Mouse (Mus musculus) urinary bladder, postnatal 4 days (tissue): Measurements from ENCODE around the gene Cntn4.

Experiments used
- DNase-seq, 2 experiments: peaks; one replicate each; pipeline ENCODE4 v3.0.0; 2021 to 2022; ENCODE audit warnings: low spot score in 2 of 2

Cntn4 gene

DNA sequence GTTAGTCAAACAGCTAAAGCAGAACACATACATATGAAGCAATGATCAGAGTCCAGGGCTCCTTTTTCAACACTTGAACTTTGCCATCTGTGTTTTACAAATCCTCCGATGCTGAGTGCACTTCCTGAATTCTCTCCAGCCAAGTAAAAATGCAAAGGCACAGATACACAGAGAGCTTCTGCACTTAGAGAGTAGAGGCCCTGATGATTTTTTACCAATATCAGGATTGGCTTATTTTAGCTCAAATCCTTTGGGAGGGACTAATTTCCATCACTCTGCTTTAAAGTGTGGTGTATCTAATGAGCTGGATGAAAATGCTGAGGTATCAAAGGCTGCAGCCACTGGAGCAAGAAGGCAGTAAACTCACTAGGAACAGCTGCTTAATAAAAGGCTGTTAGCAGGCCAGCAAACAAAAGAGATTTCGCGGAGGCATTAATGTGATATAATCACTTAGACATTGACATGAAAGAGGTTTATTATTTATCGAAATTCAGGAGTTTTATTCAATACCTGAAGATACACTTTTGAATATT lies 400.7 kb downstream of the Cntn4 start:
- DNase-seq: no peak

DNA sequence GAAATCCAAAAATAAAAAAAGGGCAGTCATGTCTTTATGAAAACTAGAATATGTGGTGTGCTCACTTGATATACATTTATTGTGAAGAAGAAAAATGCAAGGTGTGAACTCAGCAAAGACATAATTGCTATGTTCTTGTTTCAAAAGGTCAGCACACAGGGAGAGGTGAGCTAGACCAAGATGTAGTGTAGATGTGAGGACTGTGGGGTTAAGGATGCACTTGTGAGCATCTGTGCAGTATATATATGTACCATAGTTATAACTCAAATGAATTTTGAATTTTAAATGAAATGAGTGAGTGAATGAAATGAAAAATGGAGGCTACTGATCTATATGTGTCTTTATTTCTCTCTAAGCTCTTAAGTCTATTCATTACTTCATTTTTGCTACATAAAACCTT lies 401.2 kb downstream of the Cntn4 start:
- DNase-seq: no peak

DNA sequence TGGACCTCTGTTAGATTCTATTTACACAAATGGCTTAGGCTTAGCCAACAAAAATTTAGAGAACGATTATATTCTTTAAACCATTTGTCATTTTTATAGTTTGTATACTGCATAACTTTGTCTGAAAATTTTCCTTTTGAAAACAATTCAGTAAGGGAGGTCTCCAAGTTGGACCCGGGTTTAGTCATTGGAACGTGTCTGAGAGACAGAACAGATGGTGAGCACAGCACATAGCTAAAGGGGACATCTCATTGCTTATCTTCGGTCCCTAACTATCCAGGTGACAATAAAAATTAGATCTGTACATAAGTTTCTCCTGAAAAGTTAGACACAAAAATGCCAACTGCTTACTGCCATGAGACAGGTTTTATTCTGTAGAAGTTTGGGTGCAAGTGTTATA lies 420.4 kb downstream of the Cntn4 start:
- no peak for DNase-seq

DNA sequence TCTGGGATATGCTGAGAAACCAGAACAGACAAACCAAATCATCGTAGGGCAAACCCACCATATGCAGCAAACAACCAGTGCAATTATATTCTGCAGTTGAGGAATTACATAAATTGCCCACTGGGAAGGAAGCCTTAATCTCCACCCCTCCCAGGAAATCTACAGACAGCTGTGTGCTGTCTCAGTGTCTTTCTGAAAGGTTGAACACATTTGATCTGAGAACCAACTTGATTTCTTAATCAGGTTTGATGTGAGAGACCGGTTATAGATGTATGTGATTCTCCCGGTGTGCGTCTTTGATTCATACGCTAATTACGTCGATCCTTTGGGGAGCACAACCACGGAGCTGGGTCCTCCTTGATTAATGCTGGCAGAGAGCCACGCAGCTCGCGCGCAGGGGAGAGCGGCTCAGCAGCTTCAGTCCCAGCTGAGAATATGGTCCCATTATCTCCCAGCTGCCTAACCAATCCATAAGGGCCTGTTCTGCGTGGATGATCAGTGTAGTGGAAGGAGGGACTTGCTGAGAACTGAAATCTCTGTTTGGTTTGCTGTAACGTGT lies 441.1 kb downstream of the Cntn4 start:
- no peak for DNase-seq

DNA sequence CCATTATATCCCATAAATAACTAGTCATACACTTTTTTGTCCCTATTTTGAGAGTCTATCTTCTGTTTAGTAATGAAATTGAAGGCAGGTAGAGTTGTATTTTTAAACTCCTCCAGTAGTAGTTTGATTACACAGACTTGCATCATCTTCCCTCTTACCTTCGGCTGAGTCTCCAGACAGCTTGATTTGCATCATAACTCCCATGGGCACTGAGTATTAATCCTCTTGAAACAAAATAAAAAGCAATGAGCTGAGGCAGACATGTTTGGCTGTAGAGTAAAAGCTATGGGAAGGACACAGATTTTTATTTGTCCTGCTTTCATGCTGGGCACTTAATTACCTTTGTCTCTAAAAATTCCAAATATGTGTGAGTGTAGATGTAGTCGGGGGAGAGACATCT lies 476.1 kb downstream of the Cntn4 start:
- no peak for DNase-seq

DNA sequence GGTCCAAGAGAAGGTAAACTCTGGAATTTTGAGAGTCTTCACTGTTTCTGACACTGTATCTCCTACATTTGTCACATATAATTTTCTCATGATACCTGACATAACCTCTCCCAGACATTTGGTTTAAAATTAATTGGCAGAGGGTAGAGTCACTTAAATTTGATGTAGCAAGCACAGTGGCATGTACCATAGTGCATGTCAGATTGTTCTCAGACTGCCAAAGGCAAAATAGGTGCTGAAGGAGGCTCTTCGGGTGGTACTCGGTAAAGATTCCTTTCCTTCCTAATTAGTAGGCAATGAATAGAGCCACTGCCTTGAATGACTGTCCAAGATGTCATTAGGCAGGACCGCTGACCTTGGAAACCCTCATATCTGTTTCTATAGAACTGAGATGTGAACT lies 477.9 kb downstream of the Cntn4 start:
- no peak for DNase-seq

DNA sequence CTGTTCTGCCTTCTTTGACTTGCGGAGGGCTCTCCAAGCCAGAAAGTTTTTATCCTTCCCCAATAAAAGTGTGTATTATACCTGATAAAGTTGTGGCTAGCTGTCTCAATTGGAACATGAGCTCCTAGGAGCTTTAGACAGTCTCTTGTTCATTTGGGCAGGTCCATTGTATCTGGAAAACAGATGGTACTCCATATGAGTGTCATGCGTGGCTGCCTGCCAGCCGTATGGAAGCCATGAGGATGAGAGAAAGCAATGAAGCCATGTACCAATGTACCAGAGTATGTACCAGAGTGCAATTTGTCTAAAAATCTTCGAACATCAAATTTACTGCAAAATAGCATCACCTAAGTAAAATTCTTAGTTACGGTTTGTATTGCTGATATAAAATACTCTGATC lies 500.1 kb downstream of the Cntn4 start:
- no peak for DNase-seq

DNA sequence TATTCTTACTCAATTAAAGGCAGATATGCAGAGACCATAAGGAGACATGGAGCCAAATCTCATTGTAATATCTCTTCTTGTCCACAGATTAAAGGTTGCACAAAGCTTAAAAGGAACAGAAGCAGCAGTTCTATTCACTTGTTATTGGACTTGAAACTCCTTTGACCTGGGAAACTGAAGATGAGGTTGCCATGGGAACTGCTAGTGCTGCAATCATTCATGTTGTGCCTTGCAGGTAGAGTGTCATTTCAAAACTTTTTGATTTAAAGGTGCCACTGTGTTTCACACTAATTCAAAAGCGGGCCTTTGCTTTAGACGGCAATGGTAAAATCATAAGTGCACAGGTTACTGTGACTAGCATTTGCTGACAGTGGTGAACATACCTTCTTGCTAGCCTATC lies 504.1 kb downstream of the Cntn4 start:
- no peak for DNase-seq

DNA sequence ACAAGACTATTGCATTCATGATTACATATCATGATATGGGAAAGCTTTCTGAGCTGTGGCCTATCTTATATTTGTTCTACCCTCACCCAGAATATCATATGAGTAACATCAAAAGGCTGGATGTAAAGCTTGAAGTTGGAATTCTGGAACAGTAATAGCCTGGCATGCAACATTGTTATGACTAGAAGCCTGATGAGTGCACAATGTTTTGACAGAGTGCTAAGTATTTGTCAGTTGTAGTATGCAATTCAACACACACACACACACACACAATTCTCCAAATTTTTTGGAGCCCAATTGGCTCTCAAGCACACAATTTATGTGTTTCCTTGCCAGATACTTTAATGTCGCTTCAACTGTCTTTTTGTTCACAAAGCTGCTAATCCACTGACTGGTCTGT lies 523.5 kb downstream of the Cntn4 start:
- DNase-seq: no peak

DNA sequence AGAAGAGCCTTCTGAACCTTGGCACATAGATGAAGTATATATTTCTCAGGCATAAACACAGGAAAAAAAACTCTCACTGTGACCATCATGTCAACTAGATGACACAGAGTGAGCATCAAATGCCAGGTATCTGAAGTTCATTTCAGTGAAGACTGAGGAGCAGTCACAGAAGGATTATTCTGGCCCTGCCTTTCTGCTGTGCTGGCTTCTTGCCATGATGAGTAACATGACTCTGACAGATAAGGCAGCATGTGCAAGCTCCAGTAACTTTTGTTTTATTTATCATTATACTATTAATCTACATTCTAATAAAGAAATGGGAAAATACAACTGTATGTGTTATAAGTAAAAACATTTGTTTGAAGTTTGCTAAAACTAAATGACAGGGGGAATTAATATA lies 529.9 kb downstream of the Cntn4 start:
- no peak for DNase-seq

DNA sequence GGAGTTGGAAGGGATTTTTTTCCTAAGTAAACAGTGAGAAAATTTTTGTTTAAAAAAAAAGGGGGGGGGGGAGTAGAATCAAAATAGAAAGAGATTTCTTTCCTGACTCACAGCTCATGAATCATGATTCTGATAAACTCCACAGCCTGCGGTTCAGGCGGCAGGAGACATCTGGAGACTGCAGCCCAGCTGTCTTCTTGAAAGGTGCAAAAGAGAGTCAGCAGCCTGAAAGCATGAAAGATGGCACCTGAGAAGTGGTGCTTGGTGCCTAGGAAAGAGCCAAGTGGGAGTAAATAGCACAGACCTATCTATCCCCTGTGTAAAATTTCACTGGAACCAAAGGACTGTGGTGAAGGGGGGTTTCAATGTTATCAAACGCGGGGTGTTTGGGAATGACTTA lies 535.6 kb downstream of the Cntn4 start:
- no peak for DNase-seq

DNA sequence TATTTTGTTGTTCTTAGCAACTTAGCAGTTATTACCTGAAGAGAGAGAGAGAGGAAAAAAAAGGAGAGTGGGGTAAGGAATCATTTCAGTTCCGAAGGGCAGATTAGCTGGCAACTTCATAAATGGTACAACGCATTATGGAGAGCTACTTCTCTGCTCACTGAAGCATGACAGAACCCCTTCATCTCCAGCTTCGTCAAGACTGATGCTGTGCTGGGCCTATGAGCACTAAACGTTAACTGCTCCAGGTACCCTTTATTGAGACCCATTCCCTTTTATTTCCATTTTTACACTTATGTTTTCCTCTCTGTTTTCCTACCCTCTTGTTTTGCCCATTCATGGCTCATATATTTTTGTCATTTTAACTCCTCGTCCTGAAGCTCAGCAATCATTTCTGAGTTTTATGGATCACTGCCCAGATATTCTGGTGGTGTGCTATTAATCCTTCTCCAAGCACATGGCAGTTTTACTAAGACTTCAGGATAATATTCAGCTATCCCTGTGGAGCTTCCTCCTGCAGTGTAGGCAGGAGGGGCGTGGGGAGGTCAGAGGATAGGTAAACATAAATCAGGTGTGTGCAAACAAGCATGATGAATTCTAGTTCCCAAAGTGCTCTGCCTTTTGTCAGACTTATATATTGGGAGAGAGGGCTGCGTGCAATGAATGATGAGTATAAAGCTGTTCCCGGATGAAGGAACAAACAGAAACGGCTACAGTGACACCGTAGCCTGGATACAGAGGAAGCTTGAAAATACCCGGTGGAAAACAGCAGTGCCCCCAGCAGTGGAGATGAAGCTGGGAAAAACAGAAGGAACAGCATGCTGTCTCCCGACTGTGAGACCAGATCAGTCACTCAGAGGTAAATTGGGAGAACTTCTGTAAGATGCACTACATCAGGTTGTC lies 559.8 kb downstream of the Cntn4 start:
- no peak for DNase-seq

DNA sequence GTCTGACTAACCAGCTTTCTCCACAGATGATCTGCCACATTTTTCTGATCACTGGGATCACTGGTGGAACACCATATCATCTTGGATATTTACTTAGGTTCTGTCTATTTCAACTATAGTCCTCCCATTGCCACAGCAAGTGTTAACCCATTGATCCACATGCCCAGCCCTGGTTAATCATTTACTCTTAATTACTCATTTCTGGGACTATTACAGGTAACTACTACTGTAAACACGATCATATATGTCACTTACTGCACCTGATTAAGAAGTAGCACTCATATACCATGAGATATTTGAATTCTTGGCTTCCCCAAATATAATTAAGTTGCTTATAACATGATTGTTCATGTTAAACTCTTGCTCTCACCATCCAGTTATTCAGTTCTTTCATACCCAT lies 564.1 kb downstream of the Cntn4 start:
- no peak for DNase-seq

DNA sequence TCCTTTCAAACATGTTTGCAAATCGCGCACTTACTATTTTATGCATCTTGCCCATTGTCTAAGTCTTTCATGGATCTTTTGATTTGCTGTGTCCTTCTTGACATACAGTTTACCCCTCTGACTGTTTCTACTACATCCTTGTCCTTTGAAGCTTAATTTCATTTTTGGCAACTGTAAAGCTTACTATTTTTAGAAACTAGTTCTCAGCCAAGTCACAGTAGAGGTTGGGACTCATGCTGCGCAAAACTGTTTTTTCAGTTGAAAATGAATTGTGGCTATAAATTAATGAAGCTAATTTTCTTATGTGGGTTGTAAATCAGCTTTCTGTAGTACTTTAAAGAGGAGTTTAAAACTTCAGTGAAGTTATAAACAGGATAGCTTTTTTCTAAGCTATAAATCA lies 585.9 kb downstream of the Cntn4 start:
- DNase-seq: no peak

DNA sequence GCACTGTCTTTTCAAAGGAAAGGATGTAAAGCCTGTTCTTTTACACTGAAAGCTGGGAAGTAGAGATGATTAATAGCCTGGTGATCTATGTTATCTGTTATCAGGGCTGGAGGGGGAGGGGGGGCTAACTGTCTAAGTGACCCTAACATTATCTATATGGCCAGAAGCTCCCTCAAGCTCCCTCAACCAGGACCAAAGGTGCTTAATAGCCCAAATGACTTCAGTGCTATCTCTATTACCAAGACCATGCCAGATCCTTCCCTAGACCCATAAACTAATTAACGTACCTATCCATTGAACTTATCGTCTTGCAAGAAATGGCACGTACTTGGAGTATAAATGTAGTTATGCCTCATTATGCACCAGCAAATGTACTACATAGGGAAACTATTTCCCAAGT lies 588.0 kb downstream of the Cntn4 start:
- no peak for DNase-seq

DNA sequence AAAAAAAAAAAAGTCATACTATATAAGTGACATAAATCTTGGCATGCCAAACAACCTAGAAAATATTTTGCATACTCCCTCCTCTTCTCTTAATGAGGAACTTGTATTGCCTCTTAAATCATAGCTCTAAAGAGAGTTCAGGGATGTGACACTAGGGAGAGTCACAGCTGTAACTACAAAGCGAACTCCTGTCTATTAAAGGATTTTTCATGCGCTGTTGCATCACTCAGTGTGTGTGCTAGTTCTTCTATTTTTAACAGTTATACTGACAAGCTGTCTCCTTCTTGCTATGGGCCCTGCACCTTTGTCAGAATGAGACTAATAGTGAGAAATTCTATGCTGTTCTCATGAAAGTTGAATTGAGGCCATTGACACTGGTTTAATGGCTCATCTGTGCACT lies 588.8 kb downstream of the Cntn4 start:
- no peak for DNase-seq

DNA sequence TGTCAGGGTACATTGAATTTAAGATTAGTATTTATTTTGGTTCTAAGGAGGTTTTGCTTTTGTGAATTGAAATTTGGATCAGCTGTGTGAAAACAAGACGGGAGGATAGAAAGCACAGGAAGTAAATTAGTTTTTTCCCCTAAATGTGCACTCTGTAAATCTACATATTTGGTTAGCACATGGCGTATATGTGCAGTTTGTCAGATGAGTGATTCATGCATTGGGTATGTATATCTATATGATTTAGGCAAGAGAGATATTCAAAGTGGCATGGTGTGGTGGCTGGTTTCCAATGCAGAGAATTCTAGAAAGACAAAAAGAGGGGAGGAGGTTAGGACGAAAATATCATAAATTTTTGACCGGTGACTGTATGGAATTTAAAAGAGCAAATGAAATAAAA lies 591.3 kb downstream of the Cntn4 start:
- no peak for DNase-seq

DNA sequence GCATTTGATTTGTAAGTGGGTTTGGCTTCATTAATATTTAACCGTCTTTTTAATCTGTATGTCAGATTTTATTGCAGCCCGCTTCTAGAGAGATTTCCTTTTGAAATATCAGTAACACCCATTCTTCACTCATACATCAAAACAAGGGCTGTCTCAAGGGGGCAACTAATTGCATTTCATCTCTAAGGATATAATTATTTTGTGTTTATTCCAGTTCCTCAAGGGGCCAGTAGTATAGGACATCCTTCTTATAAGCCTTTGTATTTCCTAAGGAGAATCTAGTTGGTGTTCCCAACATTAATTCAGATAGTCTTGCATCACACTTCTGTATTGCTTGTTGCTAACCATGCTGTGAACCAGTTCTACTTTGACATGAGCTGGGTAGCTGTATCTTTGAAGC lies 599.7 kb downstream of the Cntn4 start:
- no peak for DNase-seq

DNA sequence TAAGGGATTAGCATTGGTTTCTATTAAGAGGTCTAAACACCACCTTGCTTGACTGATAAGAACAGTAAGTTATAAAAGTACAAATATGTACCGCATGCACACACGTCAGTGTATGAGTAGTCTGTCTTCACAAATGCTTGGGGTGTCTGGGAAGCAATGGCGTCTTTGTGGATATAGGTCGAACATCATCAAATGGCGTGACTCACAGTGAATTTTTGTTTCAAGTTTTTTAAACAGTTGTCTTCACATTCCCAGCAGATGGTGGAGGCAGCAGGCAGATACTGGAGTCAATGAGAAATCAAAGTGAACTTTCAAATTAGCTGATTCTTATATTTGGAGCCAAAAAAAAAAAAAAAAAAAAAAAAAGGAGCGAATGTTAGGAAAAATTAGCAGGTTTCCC lies 604.2 kb downstream of the Cntn4 start:
- DNase-seq: no peak

DNA sequence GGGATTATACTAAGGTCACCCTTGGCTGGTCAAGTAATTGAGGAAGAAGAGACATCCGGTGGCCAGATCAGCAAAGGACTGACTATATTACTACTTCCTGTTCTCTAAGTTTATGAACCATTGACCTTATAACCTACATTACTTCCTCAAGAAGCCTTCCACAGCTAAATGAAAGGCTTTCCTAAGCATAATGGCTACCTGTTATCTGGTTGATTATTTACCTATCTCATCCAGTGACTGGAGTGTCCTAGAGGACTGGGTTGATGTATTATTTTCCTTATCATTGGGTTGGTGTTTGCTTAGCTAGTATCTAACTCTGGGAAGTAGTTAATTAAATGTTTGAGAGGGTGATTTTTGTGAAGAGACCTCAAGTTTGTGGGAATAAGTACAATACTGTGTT lies 606.4 kb downstream of the Cntn4 start:
- DNase-seq: no peak

DNA sequence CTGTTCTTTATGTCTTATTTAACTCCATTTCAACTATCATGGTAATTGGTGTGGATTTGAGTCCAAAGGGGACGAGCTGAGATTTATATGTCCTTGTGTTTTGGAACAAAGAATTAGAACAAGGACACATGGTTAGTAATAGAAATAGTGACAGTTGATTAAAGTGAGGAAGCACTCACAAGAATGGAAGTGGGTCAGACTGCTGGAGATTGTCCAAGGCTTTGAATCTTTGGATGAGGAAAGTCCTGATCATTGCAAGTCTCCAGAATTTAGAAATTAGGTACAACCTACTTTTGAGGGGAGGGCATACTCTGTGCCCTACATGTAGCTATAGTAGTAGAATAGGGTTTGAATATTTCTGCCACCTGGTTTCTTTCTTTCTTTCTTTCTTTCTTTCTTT lies 622.0 kb downstream of the Cntn4 start:
- no peak for DNase-seq

DNA sequence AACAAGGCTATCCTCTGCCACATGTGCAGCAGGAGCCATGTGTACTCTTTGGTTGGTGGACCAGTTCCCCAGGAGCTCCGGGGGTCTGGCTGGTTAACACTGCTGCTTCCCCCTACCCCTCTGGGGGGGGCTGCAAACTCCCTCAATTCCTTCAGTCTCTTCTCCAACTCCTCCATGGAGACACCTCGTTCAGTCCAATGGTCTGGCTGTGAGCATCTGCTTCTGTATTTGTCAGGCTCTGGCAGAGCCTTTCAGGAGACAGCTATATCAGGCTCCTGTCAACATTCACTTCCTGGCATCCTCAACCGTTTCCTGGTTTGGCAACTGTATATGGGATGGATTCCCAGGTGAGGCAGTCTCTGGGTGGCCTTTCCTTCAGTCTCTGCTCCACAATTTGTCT lies 622.7 kb downstream of the Cntn4 start:
- DNase-seq: no peak

DNA sequence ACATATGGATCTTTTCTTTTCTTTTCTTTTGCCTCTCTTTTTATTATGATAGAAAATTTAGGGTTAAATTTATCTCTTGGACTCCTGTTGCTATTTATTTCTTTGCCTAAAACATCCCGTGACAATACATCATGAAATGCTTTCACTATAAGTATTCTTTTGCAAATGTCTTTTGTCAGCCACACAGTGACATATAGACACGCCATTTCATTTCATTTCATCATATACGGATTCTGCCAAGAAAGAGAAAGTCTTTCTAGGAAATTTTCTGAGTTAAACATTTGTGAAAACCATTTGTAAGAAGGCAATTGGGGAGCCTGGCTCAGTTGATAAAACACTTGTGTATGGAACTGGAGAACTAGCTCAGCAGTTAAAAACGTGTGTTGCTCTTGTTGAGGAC lies 625.0 kb downstream of the Cntn4 start:
- no peak for DNase-seq

DNA sequence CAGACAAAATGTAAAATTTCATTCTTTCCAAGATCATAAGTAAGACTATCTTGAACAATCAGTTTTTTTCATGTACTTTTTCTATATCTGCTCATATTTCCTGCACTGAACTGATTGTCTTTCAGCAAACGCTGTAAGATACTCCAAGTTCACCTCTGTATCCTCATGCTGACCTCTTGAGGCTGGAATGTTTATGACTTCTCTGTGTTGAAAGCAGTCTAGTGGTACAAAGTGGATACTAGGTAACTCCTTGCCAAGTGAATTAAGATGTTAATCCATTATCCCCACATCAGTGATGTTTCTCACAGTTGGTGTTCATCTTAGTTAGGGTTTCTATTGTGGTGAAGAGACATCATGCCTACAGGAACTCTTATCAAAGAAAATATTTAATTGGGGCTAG lies 651.5 kb downstream of the Cntn4 start:
- DNase-seq: no peak
